Mouse (Mus musculus) T-cell, adult 2 months (primary cell): ENCODE results near the gene Car11.

ENCODE experiments used
- DNase-seq: peaks from one replicate; pipeline ENCODE4 v3.0.0; 2022; ENCODE audit warnings: low spot score

The Car11 gene

DNA sequence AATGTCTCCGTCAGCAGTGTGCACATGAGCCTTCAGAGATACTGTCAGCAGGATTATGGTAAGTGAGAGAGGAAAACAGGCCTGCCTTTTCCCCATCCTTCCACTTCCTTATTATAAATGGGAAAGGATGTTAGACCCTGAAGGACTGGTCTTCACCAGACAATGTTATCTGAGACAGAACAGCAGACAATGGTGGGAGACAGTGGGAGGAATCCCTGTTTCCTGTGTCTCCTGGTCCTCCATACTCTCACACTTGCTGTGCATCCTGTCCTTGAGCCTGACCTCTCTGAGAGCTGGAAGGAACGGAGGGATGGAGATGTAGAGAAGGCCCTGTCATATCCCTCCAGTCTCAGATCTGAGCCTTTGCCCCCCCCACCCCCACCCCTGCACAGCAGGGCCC lies 7.3 kb upstream of the Car11 start:
- no peak for DNase-seq

DNA sequence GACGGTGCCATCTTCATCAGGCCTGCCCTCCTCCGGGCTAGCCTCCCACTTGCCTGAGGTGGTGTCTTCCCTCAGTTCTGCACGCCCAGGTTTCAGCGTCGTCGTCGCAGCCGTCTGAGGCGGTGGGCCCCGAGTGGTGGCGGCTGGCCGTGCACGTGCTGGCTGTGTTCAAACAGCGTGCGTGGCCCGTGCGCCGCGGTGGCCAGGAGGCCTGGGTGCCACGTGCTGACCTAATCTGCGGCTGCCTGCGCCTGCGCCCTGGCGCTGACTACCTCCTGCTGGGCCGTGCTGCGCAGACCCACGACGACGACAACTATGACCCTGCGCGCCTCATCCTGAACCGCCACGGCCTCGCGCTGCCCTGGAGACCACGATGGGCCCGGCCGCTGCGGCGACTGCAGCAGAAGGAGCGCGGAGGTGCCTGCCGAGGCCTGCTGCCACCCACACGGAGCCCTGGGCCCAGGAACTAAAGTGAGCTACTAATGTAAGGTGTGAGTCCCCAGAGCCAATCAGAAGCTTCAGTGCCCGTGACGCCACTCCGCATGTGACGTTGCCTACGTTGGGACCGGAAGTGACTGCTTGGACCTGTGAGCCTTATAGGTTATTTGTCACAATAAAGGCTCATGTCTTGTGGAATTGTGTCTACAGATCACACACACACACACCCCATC lies 5.6 kb upstream of the Car11 start, which contains the start of gene Sec1:
Sec1 (minus strand) TSS at position 482 of the 671 bp plus-strand sequence.
- DNase-seq = no peak

GRCm38 (mm10) chr7:45695098-45695497 lies 4.5 kb upstream of the Car11 start:
- peak; percentile 71 for DNase-seq

DNA sequence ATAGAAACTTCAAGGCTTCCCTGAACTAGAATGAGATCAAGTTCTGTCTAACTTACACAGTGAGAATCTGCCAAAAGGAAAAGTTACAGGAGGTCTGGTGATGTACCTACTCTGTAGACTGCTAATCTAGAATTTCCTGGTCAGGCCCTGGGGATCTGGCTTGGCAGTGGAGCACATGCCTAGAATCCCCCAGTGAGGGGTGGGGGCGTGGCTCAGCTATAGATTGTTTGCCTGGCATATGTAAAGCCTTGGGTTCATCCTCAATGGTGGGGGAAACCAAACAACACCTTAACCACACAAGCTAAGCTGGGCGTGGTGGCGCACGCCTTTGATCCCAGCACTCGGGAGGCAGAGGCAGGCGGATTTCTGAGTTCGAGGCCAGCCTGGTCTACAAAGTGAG lies 1.7 kb upstream of the Car11 start:
- DNase-seq = no peak

- peak; percentile 70 for DNase-seq
These were observed 815 bp downstream of the Car11 start for GRCm38 (mm10) chr7:45700301-45701015.

GRCm38 (mm10) chr7:45701072-45701471 lies 1.4 kb downstream of the Car11 start:
- no peak for DNase-seq

DNA sequence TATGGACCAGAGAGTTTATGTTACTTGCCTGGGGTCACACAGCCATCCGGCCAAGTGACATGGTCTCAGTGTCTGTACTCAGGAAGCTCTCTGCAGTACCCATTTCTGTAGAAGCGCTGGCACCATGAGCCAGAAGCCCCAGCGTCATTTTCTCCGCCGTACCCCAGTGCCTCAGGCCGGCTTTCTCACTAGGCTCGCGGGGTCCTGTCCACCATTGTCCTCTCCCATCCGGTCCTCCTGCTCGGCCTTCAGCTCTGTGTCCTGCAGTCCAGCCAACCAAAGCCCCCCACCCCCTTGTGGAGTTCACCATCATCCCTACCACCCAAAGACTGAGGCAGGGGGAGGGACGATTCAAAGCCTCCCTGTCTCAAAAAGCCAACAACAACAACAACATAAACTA lies 2.0 kb downstream of the Car11 start:
- DNase-seq = no peak

DNA sequence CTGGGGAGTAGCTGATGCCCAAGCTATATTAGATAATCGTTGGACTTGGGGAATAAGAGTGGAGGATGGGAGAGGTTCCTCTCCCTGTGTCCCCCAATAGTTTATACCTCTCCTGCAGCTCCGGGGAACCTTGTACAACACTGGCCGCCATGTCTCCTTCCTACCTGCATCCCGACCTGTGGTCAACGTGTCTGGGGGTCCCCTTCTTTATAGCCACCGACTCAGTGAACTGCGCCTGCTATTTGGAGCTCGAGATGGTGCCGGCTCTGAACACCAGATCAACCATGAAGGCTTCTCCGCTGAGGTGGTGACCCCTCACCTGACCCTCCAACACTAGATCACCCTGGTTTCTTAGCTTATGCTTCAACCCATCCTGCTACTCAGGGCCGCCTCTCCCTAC lies 2.7 kb downstream of the Car11 start:
- DNase-seq = no peak

DNA sequence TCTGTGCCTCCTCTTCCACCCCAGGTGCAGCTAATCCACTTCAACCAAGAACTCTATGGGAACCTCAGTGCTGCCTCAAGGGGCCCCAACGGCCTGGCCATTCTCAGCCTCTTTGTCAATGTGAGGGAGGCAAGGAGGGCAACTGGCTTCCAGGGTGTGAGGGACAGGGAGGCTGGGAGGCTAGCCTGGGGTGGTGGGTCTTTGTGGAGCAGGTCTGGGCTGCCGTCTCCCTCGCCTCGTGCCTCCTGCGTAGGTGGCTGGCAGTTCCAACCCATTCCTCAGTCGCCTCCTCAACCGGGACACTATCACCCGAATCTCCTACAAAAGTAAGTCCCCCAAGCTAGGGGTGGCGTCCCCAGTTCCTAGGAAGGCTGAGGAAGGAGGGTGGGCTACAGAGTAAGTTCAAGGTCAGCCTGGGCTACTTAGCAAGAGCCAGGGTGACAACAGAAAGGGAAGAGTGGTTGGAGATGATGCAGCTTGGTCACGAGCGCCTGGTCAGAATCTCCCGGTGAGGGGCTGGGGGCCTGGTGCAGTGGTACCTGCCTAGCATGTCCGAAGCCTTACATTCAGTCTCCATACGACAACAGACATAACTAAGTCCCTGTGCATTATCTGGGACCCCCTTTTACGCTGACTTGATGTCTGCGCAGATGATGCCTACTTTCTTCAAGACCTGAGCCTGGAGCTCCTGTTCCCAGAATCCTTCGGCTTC lies 3.3 kb downstream of the Car11 start:
- no peak for DNase-seq

GRCm38 (mm10) chr7:45703521-45704033 lies 3.9 kb downstream of the Car11 start:
- DNase-seq = no peak

DNA sequence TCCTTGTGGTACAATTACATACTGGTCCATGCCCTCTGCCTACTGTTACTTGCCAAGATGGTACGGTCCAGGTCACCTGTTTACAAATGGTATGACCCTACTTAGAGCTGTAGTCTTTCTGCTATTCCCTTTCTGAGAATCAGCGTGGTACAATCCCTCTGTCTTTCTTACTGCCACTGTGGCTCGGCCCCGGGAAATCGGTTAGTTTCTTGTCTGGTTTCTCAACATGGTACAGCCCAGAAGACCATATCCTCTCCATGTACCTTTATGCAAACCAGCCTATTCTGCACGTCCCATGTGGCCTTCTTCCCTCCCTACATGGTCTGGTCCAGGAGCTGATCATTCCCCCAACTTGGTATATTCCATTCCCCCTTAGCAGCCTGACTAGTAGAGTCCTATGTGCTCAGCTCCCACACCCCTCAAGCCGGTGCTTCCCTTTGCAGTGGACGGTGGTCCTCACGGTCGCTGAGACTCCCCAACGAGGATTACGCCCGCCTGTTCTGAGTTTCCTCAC lies 4.5 kb downstream of the Car11 start:
- peak; percentile 71 for DNase-seq

DNA sequence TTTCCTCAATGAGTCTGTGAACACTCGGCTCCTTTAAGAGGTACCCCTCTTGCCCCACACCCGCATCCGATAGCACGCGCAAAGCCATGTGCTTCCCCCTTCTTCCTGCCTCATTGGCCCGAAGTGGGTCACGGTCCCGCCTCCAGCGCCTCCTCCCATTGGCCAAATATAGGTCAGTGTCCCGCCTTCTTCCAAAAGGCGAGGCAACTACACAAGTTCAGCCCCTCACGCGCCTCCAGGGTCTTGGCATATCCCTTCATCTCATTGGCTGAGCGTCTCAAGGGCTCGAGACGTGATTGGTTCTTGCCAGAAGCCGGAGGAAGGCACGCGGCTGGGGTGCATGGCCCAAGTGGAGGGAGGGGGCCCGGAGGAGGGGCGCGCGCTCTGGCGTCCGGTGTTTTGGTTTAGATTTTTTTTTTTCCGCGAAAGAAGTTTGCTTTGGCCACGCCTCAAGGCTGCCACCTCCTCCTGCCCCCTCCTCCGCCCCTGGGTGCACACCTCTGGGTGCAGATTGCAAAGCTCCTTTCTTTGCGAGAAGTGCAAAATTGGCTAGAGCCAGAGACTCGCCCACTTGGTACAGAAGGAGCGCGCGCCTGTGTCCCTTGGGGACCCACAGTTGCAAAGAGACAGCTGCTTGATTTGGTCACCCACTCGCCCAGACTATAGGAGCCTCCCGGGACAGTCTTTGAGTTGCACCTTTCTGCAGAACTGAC lies 5.2 kb downstream of the Car11 start, which contains the start of gene Dbp:
Dbp (plus strand) TSS at position 359 of the 713 bp plus-strand sequence.
- peak; percentile 100 for DNase-seq

DNA sequence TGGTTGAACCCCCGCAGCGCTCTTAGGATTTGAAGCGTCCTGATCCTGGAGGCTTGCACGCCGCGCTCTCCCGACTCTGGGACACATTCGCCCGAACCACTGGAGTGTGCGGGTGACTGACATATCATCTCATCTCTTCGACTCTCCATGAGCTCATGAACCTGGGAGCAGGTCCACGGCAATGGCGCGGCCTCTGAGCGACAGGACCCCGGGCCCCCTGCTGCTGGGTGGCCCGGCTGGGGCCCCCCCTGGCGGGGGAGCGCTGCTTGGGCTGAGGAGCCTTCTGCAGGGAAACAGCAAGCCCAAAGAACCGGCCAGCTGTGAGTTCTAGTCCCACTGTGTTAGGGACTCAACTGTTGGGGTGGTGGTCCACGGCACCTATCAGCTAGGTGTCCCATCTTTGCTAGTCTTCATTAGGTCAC lies 5.8 kb downstream of the Car11 start:
- peak; percentile 32 for DNase-seq

- DNase-seq = no peak
These were observed 6.2 kb downstream of the Car11 start for GRCm38 (mm10) chr7:45705873-45706281.

DNA sequence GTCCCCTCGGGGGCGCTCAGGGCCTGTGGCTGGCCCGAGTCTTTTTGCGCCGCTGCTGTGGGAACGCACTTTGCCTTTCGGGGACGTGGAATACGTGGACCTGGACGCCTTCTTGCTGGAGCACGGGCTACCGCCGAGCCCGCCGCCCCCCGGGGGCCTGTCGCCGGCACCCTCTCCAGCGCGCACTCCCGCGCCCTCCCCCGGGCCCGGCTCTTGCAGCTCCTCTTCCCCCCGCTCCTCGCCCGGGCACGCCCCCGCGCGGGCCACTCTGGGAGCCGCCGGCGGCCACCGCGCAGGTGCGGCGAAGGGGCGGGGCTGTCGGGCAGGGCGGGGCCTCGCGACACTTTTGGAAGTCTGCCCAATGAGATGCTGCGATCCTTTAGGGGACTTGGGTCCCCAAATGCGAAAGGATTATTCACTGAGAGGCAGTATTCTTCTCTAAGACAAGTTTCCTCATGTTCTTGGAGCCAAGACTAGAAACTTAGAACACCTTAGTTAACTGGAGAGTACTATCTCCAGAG lies 7.1 kb downstream of the Car11 start:
- peak; percentile 87 for DNase-seq

DNA sequence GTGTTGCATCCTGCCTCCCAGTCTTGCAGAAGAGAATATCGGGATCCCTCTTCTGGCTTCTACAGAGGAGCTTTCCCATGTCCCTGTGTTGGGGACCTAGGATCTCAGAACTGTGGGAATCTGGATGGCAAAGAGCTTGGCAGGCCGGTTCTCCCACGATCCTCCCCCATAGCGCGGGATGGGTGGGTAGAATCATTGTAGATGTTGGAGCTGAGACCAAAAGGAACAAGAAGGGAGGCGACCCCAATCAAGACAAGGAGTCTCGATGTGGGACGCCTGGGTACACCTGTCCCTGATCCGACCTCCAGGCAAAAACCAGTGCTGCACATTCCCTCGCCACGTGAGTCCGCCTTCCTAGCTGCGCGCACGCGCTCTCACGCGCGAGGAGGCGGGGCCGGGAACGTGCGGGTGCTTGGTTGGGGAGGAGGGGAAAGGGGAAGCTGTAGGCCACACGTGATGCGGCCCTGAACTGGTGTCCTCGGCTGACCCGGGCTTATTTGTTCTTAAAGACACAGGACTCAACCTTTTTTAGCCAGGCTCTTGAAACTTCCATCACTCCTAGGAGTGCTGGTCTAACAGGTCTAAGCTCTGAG lies 7.8 kb downstream of the Car11 start:
- peak; percentile 94 for DNase-seq

DNA sequence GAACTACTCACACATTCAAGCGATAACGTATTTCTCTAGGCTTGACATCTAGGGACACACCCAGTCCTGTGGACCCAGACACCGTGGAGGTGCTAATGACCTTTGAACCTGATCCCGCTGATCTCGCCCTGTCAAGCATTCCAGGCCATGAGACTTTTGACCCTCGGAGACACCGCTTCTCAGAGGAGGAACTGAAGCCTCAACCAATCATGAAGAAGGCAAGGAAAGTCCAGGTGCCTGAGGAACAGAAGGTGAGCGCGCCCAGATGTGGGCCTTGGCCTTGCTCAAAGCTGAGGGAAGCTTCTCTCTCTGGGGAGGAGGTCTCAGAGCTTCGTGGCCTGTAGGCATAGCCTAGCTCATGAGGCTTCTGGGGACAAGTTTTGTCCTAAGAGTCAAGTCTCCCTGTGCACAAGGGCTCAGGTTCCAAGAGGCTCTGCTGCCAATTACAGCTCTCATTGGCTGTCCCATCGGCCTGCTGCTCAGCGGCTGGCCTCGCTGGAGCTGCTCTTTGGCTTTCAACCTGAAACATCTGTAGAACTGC lies 8.6 kb downstream of the Car11 start:
- no peak for DNase-seq

GRCm38 (mm10) chr7:45709036-45709435 lies 9.4 kb downstream of the Car11 start:
- no peak for DNase-seq

DNA sequence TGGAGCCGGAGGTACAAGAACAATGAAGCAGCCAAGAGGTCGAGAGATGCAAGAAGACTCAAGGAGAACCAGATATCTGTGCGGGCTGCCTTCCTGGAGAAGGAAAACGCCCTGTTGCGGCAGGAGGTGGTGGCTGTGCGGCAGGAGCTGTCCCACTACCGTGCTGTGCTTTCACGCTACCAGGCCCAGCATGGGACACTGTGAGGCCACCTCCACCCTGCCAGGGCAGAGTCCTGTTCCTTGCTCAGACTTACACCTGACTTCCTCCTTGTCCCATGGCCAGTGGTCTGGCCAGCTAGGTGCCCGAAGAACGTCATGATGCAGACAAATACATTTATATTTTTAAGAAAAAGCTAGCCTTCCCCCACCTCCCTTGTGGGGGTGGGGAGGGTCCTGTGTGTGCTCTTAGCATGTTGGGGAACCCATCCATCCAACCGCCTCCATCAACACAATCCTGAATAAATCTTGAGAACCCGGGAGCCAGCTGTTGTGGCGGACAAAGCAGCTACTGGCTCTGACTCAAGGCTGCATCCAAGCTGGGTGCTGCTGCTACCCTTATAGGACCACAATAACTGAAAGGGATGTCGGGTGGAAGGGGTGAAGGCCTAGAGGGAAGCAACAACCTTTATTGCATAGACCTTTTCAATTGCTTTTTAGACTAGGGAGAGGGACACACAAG lies 10.2 kb downstream of the Car11 start:
- no peak for DNase-seq

DNA sequence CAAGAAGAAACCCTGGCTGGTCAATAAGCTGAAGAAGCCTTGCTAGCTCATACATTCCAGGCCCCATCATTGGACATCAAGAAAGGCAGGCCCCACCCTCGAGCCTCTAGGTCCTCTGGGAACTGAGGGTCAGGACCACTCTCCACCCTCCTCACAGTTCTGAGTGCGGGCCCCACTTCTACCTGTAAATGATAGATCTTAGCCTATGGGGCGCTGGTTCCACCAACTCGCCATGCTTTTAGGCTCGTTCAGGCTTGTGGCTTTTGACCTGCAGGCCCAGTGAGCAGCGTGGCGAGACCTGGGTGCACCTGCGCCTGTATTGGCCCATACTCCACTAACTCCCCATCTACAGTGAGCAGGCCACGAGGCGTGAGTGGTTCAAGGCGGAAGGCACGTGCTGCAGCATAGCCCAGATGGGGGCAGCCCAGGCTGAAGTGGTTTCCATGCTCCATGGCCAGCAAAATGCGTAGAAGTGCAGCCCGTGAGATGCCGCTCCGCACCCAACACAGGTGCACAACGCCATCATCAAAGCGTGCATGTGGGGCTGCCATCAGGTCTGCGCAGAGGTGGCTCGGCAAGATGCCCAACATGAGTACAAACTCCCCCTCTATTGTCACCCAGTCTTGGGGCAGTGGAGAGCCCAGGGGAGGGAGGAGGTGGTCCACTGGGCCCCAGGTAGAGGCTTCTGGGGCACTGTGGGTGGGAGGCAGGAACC lies 11.0 kb downstream of the Car11 start:
- DNase-seq = no peak
